Mouse (Mus musculus): Measurements from ENCODE around the gene Col4a4.

Gene Col4a4

GRCm38 (mm10) chr1:82586713-82587399 lies at the start of gene Col4a4, which contains the start of gene Col4a3:
Gene Col4a4 (minus strand): TSS chr1:82586849.
Gene Col4a3 (plus strand): TSS chr1:82586921.
- peak in 1 of 2 experiments; percentile 14 for DNase-seq (ENCODE audit: low spot score in 2 of 2)

- DNase-seq (ENCODE audit: low spot score in 2 of 2): no peak
These were observed 49.7 kb upstream of the Col4a4 start for GRCm38 (mm10) chr1:82636321-82636720.

- no peak for DNase-seq (ENCODE audit: low spot score in 2 of 2)
These were observed 48.6 kb upstream of the Col4a4 start for GRCm38 (mm10) chr1:82635254-82635620.

GRCm38 (mm10) chr1:82634545-82635253 lies 48.0 kb upstream of the Col4a4 start:
- DNase-seq (ENCODE audit: low spot score in 2 of 2): peak in 1 of 2 experiments; percentile 21

- no peak for DNase-seq (ENCODE audit: low spot score in 2 of 2)
These were observed 44.6 kb upstream of the Col4a4 start for GRCm38 (mm10) chr1:82631169-82631792.

- no peak for DNase-seq (ENCODE audit: low spot score in 2 of 2)
These were observed 42.8 kb upstream of the Col4a4 start for GRCm38 (mm10) chr1:82629495-82629894.

GRCm38 (mm10) chr1:82627652-82628051 lies 41.0 kb upstream of the Col4a4 start:
- no peak for DNase-seq (ENCODE audit: low spot score in 2 of 2)

- no peak for DNase-seq (ENCODE audit: low spot score in 2 of 2)
These were observed 38.8 kb upstream of the Col4a4 start for GRCm38 (mm10) chr1:82625474-82625873.

- DNase-seq (ENCODE audit: low spot score in 2 of 2): no peak
These were observed 38.3 kb upstream of the Col4a4 start for GRCm38 (mm10) chr1:82624934-82625333.

GRCm38 (mm10) chr1:82619981-82620380 lies 33.3 kb upstream of the Col4a4 start:
- no peak for DNase-seq (ENCODE audit: low spot score in 2 of 2)

GRCm38 (mm10) chr1:82618592-82618991 lies 31.9 kb upstream of the Col4a4 start:
- no peak for DNase-seq (ENCODE audit: low spot score in 2 of 2)

GRCm38 (mm10) chr1:82618001-82618400 lies 31.4 kb upstream of the Col4a4 start:
- no peak for DNase-seq (ENCODE audit: low spot score in 2 of 2)

GRCm38 (mm10) chr1:82612061-82612660 lies 25.5 kb upstream of the Col4a4 start:
- DNase-seq (ENCODE audit: low spot score in 2 of 2): no peak

GRCm38 (mm10) chr1:82608646-82609262 lies 22.1 kb upstream of the Col4a4 start:
- DNase-seq (ENCODE audit: low spot score in 2 of 2): no peak

GRCm38 (mm10) chr1:82605856-82606255 lies 19.2 kb upstream of the Col4a4 start:
- no peak for DNase-seq (ENCODE audit: low spot score in 2 of 2)

- no peak for DNase-seq (ENCODE audit: low spot score in 2 of 2)
These were observed 18.7 kb upstream of the Col4a4 start for GRCm38 (mm10) chr1:82605347-82605746.

- no peak for DNase-seq (ENCODE audit: low spot score in 2 of 2)
These were observed 16.7 kb upstream of the Col4a4 start for GRCm38 (mm10) chr1:82603198-82603950.

GRCm38 (mm10) chr1:82596864-82597596 lies 10.4 kb upstream of the Col4a4 start:
- DNase-seq (ENCODE audit: low spot score in 2 of 2): no peak

GRCm38 (mm10) chr1:82590266-82590665 lies 3.6 kb upstream of the Col4a4 start:
- DNase-seq (ENCODE audit: low spot score in 2 of 2): no peak

- no peak for DNase-seq (ENCODE audit: low spot score in 2 of 2)
These were observed 668 bp downstream of the Col4a4 start for GRCm38 (mm10) chr1:82585981-82586380.

All from spleen, postnatal 10 days (tissue).